Mouse (Mus musculus) MEL (cell line): ENCODE results near the gene Rabl6.

Experiments
- EP300 ChIP-seq, 2 experiments: IDR thresholded peaks; 2 replicates each; pipeline ENCODE4 v1.6.1; 2011; ENCODE audit warnings: improper control_type of control experiment in 2 of 2, low read length in 2 of 2, low read depth in 1 of 2, mild to moderate bottlenecking in 1 of 2
- MAZ ChIP-seq: IDR thresholded peaks from 2 replicates; pipeline ENCODE4 v1.6.1; 2012; ENCODE audit warnings: low read depth, mild to moderate bottlenecking, inconsistent platforms, low read length, improper control_type of control experiment
- POLR2A ChIP-seq, 2 experiments: IDR thresholded peaks; 2 replicates each; pipeline ENCODE4 v1.6.1; 2011 to 2012; ENCODE audit warnings: low read length in 2 of 2, mild to moderate bottlenecking in 2 of 2, control low read depth in 1 of 2, improper control_type of control experiment in 1 of 2, low read depth in 1 of 2, moderate library complexity in 1 of 2; ENCODE audit not compliant: control insufficient read depth in 1 of 2, insufficient read depth in 1 of 2, poor library complexity in 1 of 2

GRCm38 (mm10) chr2:25588227-25588907 lies 20.0 kb downstream of the Rabl6 start:
- TF ChIP-seq POLR2A (IDR thresholded peaks at IDR 0.05; ENCODE audit: control insufficient read depth in 1 of 2, insufficient read depth in 1 of 2, low read depth in 1 of 2, low read length in 2 of 2, poor library complexity in 1 of 2) (no peak), MAZ (no peak), EP300 (IDR thresholded peaks at IDR 0.05; ENCODE audit: low read depth in 1 of 2, low read length in 2 of 2) (no peak)
